Mouse (Mus musculus): ENCODE data around the gene Plxna4. TPM values are rescaled to one million over a fixed set of nuclear protein-coding genes. Genes with fewer than 3 reads are reported as not detected.

The Plxna4 gene
- total and polyA plus RNA-seq, 3 experiments: not detected

GRCm38 (mm10) chr6:32528081-32528570 lies 59.9 kb downstream of the Plxna4 start:
- dilution Hi-C loops (cut with MboI; ENCODE audit: extremely low pct_ligation_motif_present, extremely low pct_unique_long_range_greater_than_20kb, low sequenced_read_pairs): no loop called here
- no peaks in the 10 kb centered on the region for H3K9me3 ChIP-seq (replicated peaks; ENCODE audit: low read length)
- in situ Hi-C loops (cut with MboI; ENCODE audit: low pct_ligation_motif_present, low pct_unique_long_range_greater_than_20kb, low sequenced_read_pairs): no loop called here

DNA sequence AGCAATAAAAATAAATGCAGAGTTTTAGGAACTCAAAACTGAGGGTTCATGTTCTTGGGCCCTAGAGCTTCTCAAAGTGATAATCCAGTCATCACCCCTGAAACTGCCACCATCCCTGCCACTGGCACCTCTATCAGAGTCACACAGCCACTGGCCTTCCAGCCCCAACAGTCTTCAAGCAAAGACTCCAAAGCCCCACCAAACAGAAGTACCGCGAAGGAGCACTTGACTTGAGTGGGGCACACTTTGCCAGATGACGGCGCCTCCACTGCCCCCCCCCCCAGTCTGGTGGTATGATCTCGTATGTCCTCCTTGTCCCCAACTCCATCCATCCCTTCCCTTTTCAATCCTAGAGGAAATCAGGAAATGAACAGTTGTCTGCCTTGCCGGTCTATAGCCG lies 60.5 kb downstream of the Plxna4 start:
- Histone ChIP-seq H3K27ac (ENCODE audit: insufficient read depth, low read depth) (no peak overlapping the region), H3K4me3 (replicated peaks in 1 of 3; ENCODE audit: low read depth in 2 of 3, low read length in 2 of 3, poor library complexity in 1 of 3) (no peak overlapping the region), H3K27me3 (replicated peaks) (peaks cover 47% of the 10 kb centered on the region), H3K4me2 (ENCODE audit: insufficient read depth, low read depth, poor library complexity, severe bottlenecking) (no peak overlapping the region), H3K36me3 (replicated peaks in 1 of 2; ENCODE audit: control insufficient read depth in 1 of 2, insufficient read depth in 1 of 2, low read length in 1 of 2) (no peaks in the 10 kb centered on the region), H3K4me1 (ENCODE audit: control insufficient read depth in 1 of 2, insufficient read depth in 2 of 2) (no peaks in the 10 kb centered on the region), H3K9ac (ENCODE audit: insufficient read depth, low read depth) (no peak overlapping the region), H3K79me2 (replicated peaks; ENCODE audit: control insufficient read depth, extremely low read depth, insufficient read depth, poor library complexity, severe bottlenecking) (no peaks in the 10 kb centered on the region), H3K9me3 (replicated peaks; ENCODE audit: low read length) (no peaks in the 10 kb centered on the region)
- dilution Hi-C loops (cut with MboI; ENCODE audit: extremely low pct_ligation_motif_present, extremely low pct_unique_long_range_greater_than_20kb, low sequenced_read_pairs): no loop called here
- no peak for DNase-seq (ENCODE audit: extremely low read depth)
- TF ChIP-seq ZNF384 (IDR thresholded peaks at IDR 0.05; ENCODE audit: low read depth, low read length) (no peak), BHLHE40 (IDR thresholded peaks at IDR 0.05; ENCODE audit: low read depth, low read length) (no peak), POLR2A (IDR thresholded peaks at IDR 0.05; ENCODE audit: low read depth, low read length) (no peak), MAZ (IDR thresholded peaks at IDR 0.05; ENCODE audit: low read depth, low read length) (no peak), ZKSCAN1 (IDR thresholded peaks at IDR 0.05; ENCODE audit: borderline replicate concordance, low read depth, low read length) (no peak), TCF12 (IDR thresholded peaks at IDR 0.05; ENCODE audit: low read depth, low read length) (no peak), HCFC1 (IDR thresholded peaks at IDR 0.05; ENCODE audit: low read depth, low read length) (no peak), MAX (IDR thresholded peaks at IDR 0.05; ENCODE audit: low read length) (no peak), NELFE (IDR thresholded peaks at IDR 0.05; ENCODE audit: low read depth, low read length) (no peak), SIN3A (IDR thresholded peaks at IDR 0.05; ENCODE audit: low read length) (no peak), ETS1 (conservative IDR thresholded peaks at IDR 0.05; ENCODE audit: low read depth, low read length) (no peak), POLR2AphosphoS2 (IDR thresholded peaks at IDR 0.05; ENCODE audit: low read depth, low read length) (no peak), CHD1 (IDR thresholded peaks at IDR 0.05; ENCODE audit: low read depth, low read length) (no peak), JUN (IDR thresholded peaks at IDR 0.05; ENCODE audit: insufficient read depth, low read depth, low read length) (no peak), MAFK (IDR thresholded peaks at IDR 0.05; ENCODE audit: insufficient replicate concordance, low read length) (no peak), ZMIZ1 (IDR thresholded peaks at IDR 0.05; ENCODE audit: low read depth, low read length) (no peak), TBP (conservative IDR thresholded peaks at IDR 0.05; ENCODE audit: low read depth, low read length) (no peak), PAX5 (IDR thresholded peaks at IDR 0.05; ENCODE audit: low read length) (no peak), MXI1 (IDR thresholded peaks at IDR 0.05; ENCODE audit: low read depth, low read length) (no peak)
- in situ Hi-C loops (cut with MboI; ENCODE audit: low pct_ligation_motif_present, low pct_unique_long_range_greater_than_20kb, low sequenced_read_pairs): no loop called here

More at GRCm38 (mm10) chr6:32528081-32528570, 59.9 kb downstream of the Plxna4 start:
- peaks cover 53% of the 10 kb centered on the region for H3K27me3 ChIP-seq (replicated peaks)
- no peak overlapping the region for H3K27ac ChIP-seq (ENCODE audit: insufficient read depth, low read depth)
- no peak for DNase-seq (ENCODE audit: extremely low read depth)
- no peak overlapping the region for H3K4me2 ChIP-seq (ENCODE audit: insufficient read depth, low read depth, poor library complexity, severe bottlenecking)
- no peaks in the 10 kb centered on the region for H3K79me2 ChIP-seq (replicated peaks; ENCODE audit: control insufficient read depth, extremely low read depth, insufficient read depth, poor library complexity, severe bottlenecking)
- no peaks in the 10 kb centered on the region for H3K36me3 ChIP-seq (replicated peaks in 1 of 2; ENCODE audit: control insufficient read depth in 1 of 2, insufficient read depth in 1 of 2, low read length in 1 of 2)
- H3K9ac ChIP-seq (ENCODE audit: insufficient read depth, low read depth): no peak overlapping the region
- TF ChIP-seq MAFK (IDR thresholded peaks at IDR 0.05; ENCODE audit: insufficient replicate concordance, low read length) (no peak), CHD1 (IDR thresholded peaks at IDR 0.05; ENCODE audit: low read depth, low read length) (no peak), JUN (IDR thresholded peaks at IDR 0.05; ENCODE audit: insufficient read depth, low read depth, low read length) (no peak), ZKSCAN1 (IDR thresholded peaks at IDR 0.05; ENCODE audit: borderline replicate concordance, low read depth, low read length) (no peak), HCFC1 (IDR thresholded peaks at IDR 0.05; ENCODE audit: low read depth, low read length) (no peak), MEF2A (IDR thresholded peaks at IDR 0.05; ENCODE audit: borderline replicate concordance, low read depth, low read length) (no peak), MAX (IDR thresholded peaks at IDR 0.05; ENCODE audit: low read length) (no peak), SMC3 (IDR thresholded peaks at IDR 0.05; ENCODE audit: low read depth, low read length) (no peak), NELFE (IDR thresholded peaks at IDR 0.05; ENCODE audit: low read depth, low read length) (no peak), IRF4 (IDR thresholded peaks at IDR 0.05; ENCODE audit: low read depth, low read length) (no peak), SIN3A (IDR thresholded peaks at IDR 0.05; ENCODE audit: low read length) (no peak), TCF12 (IDR thresholded peaks at IDR 0.05; ENCODE audit: low read depth, low read length) (no peak), EP300 (IDR thresholded peaks at IDR 0.05; ENCODE audit: low read length) (no peak), RCOR1 (conservative IDR thresholded peaks at IDR 0.05; ENCODE audit: low read depth, low read length) (no peak), GABPA (IDR thresholded peaks at IDR 0.05; ENCODE audit: insufficient replicate concordance, low read depth, low read length) (no peak)
- H3K4me1 ChIP-seq (ENCODE audit: control insufficient read depth in 1 of 2, insufficient read depth in 2 of 2): no peaks in the 10 kb centered on the region
- H3K4me3 ChIP-seq (replicated peaks in 1 of 3; ENCODE audit: low read depth in 2 of 3, low read length in 2 of 3, poor library complexity in 1 of 3): no peak overlapping the region
